Mouse (Mus musculus) limb, embryonic 11.5 days (tissue): ENCODE measurements around the gene Vash2. TPM values are rescaled to one million over a fixed set of nuclear protein-coding genes. Genes with fewer than 3 reads are reported as not detected.

Source experiments
- ATAC-seq: fragments of 200-750 bp; cut with Nextera tagmentation; 2 replicates; pipeline ENCODE4 v1.8.0; 2017; ENCODE audit warnings: low read depth; ENCODE audit not compliant: insufficient number of reproducible peaks, low FRiP score, low TSS enrichment
- DNase-seq: peaks from one replicate; pipeline ENCODE4 v3.0.0-alpha.2; 2015; ENCODE audit warnings: low spot score
- H3K27ac ChIP-seq: fragments of 300-500 bp; sonication (generic); replicated peaks from 2 replicates; pipeline ENCODE4 v1.5.1; 2014; ENCODE audit warnings: low read depth, mild to moderate bottlenecking, low read length
- H3K27me3 ChIP-seq: fragments of 300-500 bp; sonication (generic); 2 replicates; pipeline ENCODE4 v1.6.1; 2014; ENCODE audit warnings: mild to moderate bottlenecking, low read length, mixed read lengths; ENCODE audit not compliant: control insufficient read depth, insufficient read depth
- H3K36me3 ChIP-seq: fragments of 300-500 bp; sonication (generic); 2 replicates; pipeline ENCODE4 v1.6.1; 2014; ENCODE audit warnings: mild to moderate bottlenecking, low read length, moderate library complexity, mixed read lengths; ENCODE audit not compliant: control insufficient read depth, insufficient read depth
- H3K4me1 ChIP-seq: fragments of 300-500 bp; sonication (generic); 2 replicates; pipeline ENCODE4 v1.6.1; 2014; ENCODE audit warnings: low read length, mixed read lengths; ENCODE audit not compliant: control insufficient read depth, insufficient read depth
- H3K4me2 ChIP-seq: fragments of 300-500 bp; sonication (generic); 2 replicates; pipeline ENCODE4 v1.6.1; 2014; ENCODE audit warnings: low read depth, mild to moderate bottlenecking, moderate library complexity; ENCODE audit not compliant: severe bottlenecking
- H3K4me3 ChIP-seq: fragments of 300-500 bp; sonication (generic); 2 replicates; pipeline ENCODE4 v1.5.1; 2014; ENCODE audit warnings: low read depth, low read length
- H3K9ac ChIP-seq: fragments of 300-500 bp; sonication (generic); 2 replicates; pipeline ENCODE4 v1.6.1; 2014; ENCODE audit warnings: mild to moderate bottlenecking, low read length
- H3K9me3 ChIP-seq: fragments of 300-500 bp; sonication (generic); 2 replicates; pipeline ENCODE4 v1.6.1; 2016; ENCODE audit warnings: low read length; ENCODE audit not compliant: control insufficient read depth
- WGBS: fragments of 180-500 bp; shearing (Covaris S2); extraction: QIAGEN DNeasy Blood & Tissue Kit; methylation state at CpG from one replicate; pipeline ENCODE4 v1.1.7; 2014; 5-methylcytosine and 5-hydroxymethylcytosine counted together
- polyA plus RNA-seq: library from polyadenylated mRNA; unstranded; fragments of >200 nt; fragmentation: Nextera tagmentation; extraction: Ambion mirVana; gene quantifications from 2 replicates; pipeline ENCODE4 v1.2.1, GENCODE M21; 2014

The Vash2 gene
- polyA plus RNA-seq, 1 experiment from 2014 or later: 76.6 TPM

GRCm38 (mm10) chr1:190971708-190972610 lies 7.1 kb downstream of the Vash2 start:
- Histone ChIP-seq H3K9ac (no peak overlapping the region), H3K27me3 (no peaks in the 10 kb centered on the region), H3K4me3 (no peak overlapping the region), H3K4me1 (peaks cover 4% of the 10 kb centered on the region), H3K9me3 (no peaks in the 10 kb centered on the region), H3K4me2 (no peak overlapping the region), H3K36me3 (peaks cover 10% of the 10 kb centered on the region), H3K27ac (no peak overlapping the region)
- WGBS: 82% methylated on average over 14 of the region's 14 CpGs
- DNase-seq (no peak), ATAC-seq (no peak)

- Histone ChIP-seq H3K27ac (no peak overlapping the region), H3K4me3 (no peak overlapping the region), H3K4me1 (no peaks in the 10 kb centered on the region), H3K9ac (no peak overlapping the region), H3K27me3 (no peaks in the 10 kb centered on the region), H3K36me3 (peaks cover 3% of the 10 kb centered on the region; the same call in 1 of the 2 replicates), H3K9me3 (no peaks in the 10 kb centered on the region), H3K4me2 (no peak overlapping the region)
- ATAC-seq: no peak
- DNase-seq: no peak
- WGBS: 95% methylated on average over 7 of the region's 7 CpGs
These were observed 11.1 kb downstream of the Vash2 start for GRCm38 (mm10) chr1:190968010-190968409.

- H3K4me3 ChIP-seq: no peak overlapping the region
- H3K27ac ChIP-seq: no peak overlapping the region
- DNase-seq: no peak
- WGBS: 90% methylated on average over 15 of the region's 15 CpGs
- no peak for ATAC-seq
- H3K36me3 ChIP-seq: no peaks in the 10 kb centered on the region; the same call in 1 of the 2 replicates
- H3K4me1 ChIP-seq: no peaks in the 10 kb centered on the region
- no peaks in the 10 kb centered on the region for H3K9me3 ChIP-seq
- no peak overlapping the region for H3K9ac ChIP-seq
- H3K4me2 ChIP-seq: no peak overlapping the region
- no peaks in the 10 kb centered on the region for H3K27me3 ChIP-seq
These were observed 13.9 kb downstream of the Vash2 start for GRCm38 (mm10) chr1:190964992-190965780.

- Histone ChIP-seq H3K36me3 (peaks cover 4% of the 10 kb centered on the region; the same call in 1 of the 2 replicates), H3K27me3 (no peaks in the 10 kb centered on the region), H3K4me2 (no peak overlapping the region), H3K4me3 (no peak overlapping the region), H3K9ac (no peak overlapping the region), H3K9me3 (no peaks in the 10 kb centered on the region), H3K27ac (no peak overlapping the region), H3K4me1 (no peaks in the 10 kb centered on the region)
- 94% methylated on average over 3 of the region's 3 CpGs for WGBS
- DNase-seq (no peak), ATAC-seq (no peak)
These were observed 16.3 kb downstream of the Vash2 start for GRCm38 (mm10) chr1:190962760-190963159.

GRCm38 (mm10) chr1:190958821-190959220 lies 20.3 kb downstream of the Vash2 start:
- H3K4me3 ChIP-seq: no peak overlapping the region
- WGBS: 71% methylated on average over 5 of the region's 5 CpGs
- no peak overlapping the region for H3K9ac ChIP-seq
- no peaks in the 10 kb centered on the region for H3K4me1 ChIP-seq
- no peak for DNase-seq
- H3K27me3 ChIP-seq: no peaks in the 10 kb centered on the region
- no peak overlapping the region for H3K27ac ChIP-seq
- no peaks in the 10 kb centered on the region for H3K9me3 ChIP-seq
- no peak overlapping the region for H3K4me2 ChIP-seq
- peaks cover 4% of the 10 kb centered on the region; the same call in 1 of the 2 replicates for H3K36me3 ChIP-seq
- ATAC-seq: no peak

GRCm38 (mm10) chr1:190953009-190953408 lies 26.1 kb downstream of the Vash2 start:
- Histone ChIP-seq H3K36me3 (peaks cover 6% of the 10 kb centered on the region), H3K4me2 (no peak overlapping the region), H3K27ac (no peak overlapping the region), H3K27me3 (no peaks in the 10 kb centered on the region), H3K4me1 (no peaks in the 10 kb centered on the region), H3K9ac (no peak overlapping the region), H3K9me3 (no peaks in the 10 kb centered on the region), H3K4me3 (no peak overlapping the region)
- WGBS: 64% methylated on average over 3 of the region's 3 CpGs
- ATAC-seq (no peak), DNase-seq (no peak)

- no peaks in the 10 kb centered on the region for H3K4me1 ChIP-seq
- DNase-seq (no peak), ATAC-seq (no peak)
- no peak overlapping the region for H3K9ac ChIP-seq
- no peaks in the 10 kb centered on the region for H3K27me3 ChIP-seq
- H3K9me3 ChIP-seq: no peaks in the 10 kb centered on the region
- no peak overlapping the region for H3K4me3 ChIP-seq
- peaks cover 8% of the 10 kb centered on the region for H3K36me3 ChIP-seq
- whole genome bisulfite sequencing: 89% methylated on average over 5 of the region's 5 CpGs
- H3K27ac ChIP-seq: no peak overlapping the region
- H3K4me2 ChIP-seq: no peak overlapping the region
These were observed 28.1 kb downstream of the Vash2 start for GRCm38 (mm10) chr1:190951014-190951413.

- Histone ChIP-seq H3K27me3 (no peaks in the 10 kb centered on the region), H3K4me2 (no peak overlapping the region), H3K4me1 (no peaks in the 10 kb centered on the region), H3K27ac (no peak overlapping the region), H3K9me3 (no peaks in the 10 kb centered on the region), H3K36me3 (peaks cover 12% of the 10 kb centered on the region), H3K4me3 (no peak overlapping the region), H3K9ac (no peak overlapping the region)
- no peak for DNase-seq
- WGBS: 91% methylated on average over 17 of the region's 17 CpGs
- ATAC-seq: no peak
These were observed 30.2 kb downstream of the Vash2 start for GRCm38 (mm10) chr1:190948846-190949245.
